Mouse (Mus musculus) liver, adult 2 months (tissue): ENCODE measurements at regions not wholly inside any gene's neighbourhood (a gene's known extent, or its start where the extent isn't known, plus 50 kb on each side); places are given as distances from the start of the nearest gene placed in this dataset.

Experiments
- DNase-seq: peaks from one replicate; pipeline ENCODE4 v3.0.0-alpha.2; 2011; ENCODE audit warnings: low read depth, low spot score; ENCODE audit errors: extremely low read depth
- H3K27ac ChIP-seq: fragments of 200-500 bp; replicated peaks from 2 replicates; pipeline ENCODE4 v1.5.1; 2012; ENCODE audit warnings: low read depth, mild to moderate bottlenecking, control low read depth, inconsistent platforms, low read length; ENCODE audit not compliant: insufficient read depth
- H3K27me3 ChIP-seq: fragments of 200-500 bp; 2 replicates; pipeline ENCODE4 v1.6.1; 2012; ENCODE audit warnings: mild to moderate bottlenecking, moderate library complexity, low read length, inconsistent platforms; ENCODE audit not compliant: control insufficient read depth, insufficient read depth
- H3K36me3 ChIP-seq: fragments of 200-500 bp; 2 replicates; pipeline ENCODE4 v1.6.1; 2012; ENCODE audit warnings: low read length, inconsistent platforms; ENCODE audit not compliant: control insufficient read depth, insufficient read depth
- H3K4me1 ChIP-seq: fragments of 200-500 bp; 2 replicates; pipeline ENCODE4 v1.6.1; 2011; ENCODE audit warnings: low read length; ENCODE audit not compliant: control insufficient read depth, insufficient read depth
- H3K4me3 ChIP-seq: fragments of 200-500 bp; 2 replicates; pipeline ENCODE4 v1.5.1; 2011; ENCODE audit warnings: low read depth, mild to moderate bottlenecking, control low read depth, low read length, moderate library complexity; ENCODE audit not compliant: insufficient read depth
- H3K79me2 ChIP-seq: fragments of 200-500 bp; 2 replicates; pipeline ENCODE4 v1.6.1; 2012; ENCODE audit warnings: inconsistent platforms, mild to moderate bottlenecking, low read length, moderate library complexity; ENCODE audit not compliant: control insufficient read depth, insufficient read depth
- H3K9ac ChIP-seq: fragments of 200-500 bp; 2 replicates; pipeline ENCODE4 v1.6.1; 2012; ENCODE audit warnings: low read depth, mild to moderate bottlenecking, control low read depth, inconsistent platforms, low read length
- CTCF ChIP-seq: fragments of 200-500 bp; IDR thresholded peaks from 2 replicates; pipeline ENCODE4 v1.5.1; 2011; ENCODE audit warnings: low read depth, low read length, control low read depth
- POLR2A ChIP-seq: fragments of 200-500 bp; IDR thresholded peaks from 2 replicates; pipeline ENCODE4 v1.6.1; 2011; ENCODE audit warnings: low read length, control low read depth; ENCODE audit not compliant: insufficient read depth; ENCODE audit errors: extremely low read depth
- WGBS: fragments of 180-500 bp; shearing (Covaris S2); methylation state at CpG from one replicate; pipeline ENCODE4 v1.1.7; 2018; 5-methylcytosine and 5-hydroxymethylcytosine counted together

DNA sequence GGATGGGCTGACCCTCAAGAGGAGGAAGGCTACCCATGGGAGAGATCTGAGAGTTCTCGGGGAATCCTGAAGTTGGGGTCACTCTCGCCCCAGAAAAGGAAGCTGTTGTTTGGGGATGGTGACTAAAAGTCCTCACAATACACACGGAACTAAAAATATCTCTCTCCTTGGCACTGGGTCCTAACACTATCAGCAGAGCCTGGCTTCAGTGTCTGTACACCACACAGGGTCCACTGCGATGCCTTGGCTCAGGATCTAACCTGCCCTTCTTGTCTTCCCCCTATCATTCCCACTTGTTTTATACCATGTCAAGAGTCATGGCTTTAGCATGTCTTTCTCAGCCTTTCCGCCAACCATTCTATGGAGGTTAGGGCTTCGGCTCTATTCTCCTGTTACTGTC lies 121.8 kb upstream of the Zeb2 start:
- no peak overlapping the region for H3K9ac ChIP-seq
- H3K79me2 ChIP-seq, result no peaks in the 10 kb centered on the region
- DNase-seq, result peak; percentile 24
- no peaks in the 10 kb centered on the region for H3K27me3 ChIP-seq
- H3K36me3 ChIP-seq, result no peaks in the 10 kb centered on the region
- no peaks in the 10 kb centered on the region for H3K4me1 ChIP-seq
- no peak for TF ChIP-seq CTCF
- TF ChIP-seq POLR2A, result no peak
- H3K27ac ChIP-seq, result peak overlapping the region; percentile 54
- 82% methylated on average over 6 of the region's 6 CpGs for WGBS
- H3K4me3 ChIP-seq, result no peak overlapping the region

DNA sequence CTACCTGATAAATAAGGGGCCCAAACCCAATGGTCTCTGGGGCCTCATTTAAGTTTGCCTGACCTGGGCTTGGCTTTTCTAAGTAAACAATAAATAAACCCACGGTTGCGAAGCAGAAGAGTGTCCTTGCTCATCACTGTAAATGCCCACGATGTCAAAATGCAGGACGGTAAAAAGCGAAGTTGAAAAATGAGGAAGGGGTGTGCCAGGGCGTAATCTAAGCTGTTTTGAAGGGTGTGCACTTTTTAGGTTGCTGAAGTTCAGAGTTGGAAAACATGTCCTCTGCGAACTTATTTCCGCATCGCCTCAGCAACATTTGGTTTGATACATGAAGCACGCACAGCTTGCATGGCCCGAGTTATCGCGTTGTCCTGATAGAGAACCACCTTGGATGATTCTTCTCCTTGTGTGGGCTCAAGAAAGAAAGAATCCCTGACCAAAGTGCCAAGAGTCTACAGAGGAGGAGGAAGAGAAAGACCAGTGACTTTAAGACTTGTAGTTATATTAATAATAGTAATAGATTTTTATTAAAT lies 119.0 kb upstream of the Zeb2 start:
- Histone ChIP-seq H3K79me2 (no peaks in the 10 kb centered on the region), H3K4me3 (no peak overlapping the region), H3K4me1 (no peaks in the 10 kb centered on the region), H3K36me3 (no peaks in the 10 kb centered on the region), H3K27ac (0 out of 2 replicates have a peak overlapping the region, but pooled peaks have one; percentile 35), H3K27me3 (no peaks in the 10 kb centered on the region), H3K9ac (no peak overlapping the region)
- no peak for TF ChIP-seq POLR2A
- no peak for TF ChIP-seq CTCF
- peak; percentile 46 for DNase-seq
- WGBS, result 85% methylated on average over 13 of the region's 13 CpGs

DNA sequence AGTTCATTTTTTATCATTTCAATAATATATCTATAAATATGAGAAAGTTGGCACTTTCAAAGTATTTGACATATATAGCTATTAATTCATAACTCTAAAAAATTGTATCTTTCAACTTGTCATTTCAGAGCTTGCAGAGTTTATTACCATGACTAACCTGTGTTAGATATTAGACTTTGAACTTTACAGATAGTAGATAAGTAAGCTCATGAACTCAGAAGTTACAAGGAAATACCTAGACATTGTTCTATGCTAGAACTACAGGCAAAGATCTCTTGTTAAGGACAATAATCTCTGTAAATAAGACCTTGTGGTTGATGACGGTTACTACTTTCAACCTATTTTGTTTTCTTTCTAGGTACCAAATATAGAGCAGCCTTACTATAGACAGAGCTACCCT lies 117.0 kb upstream of the Zeb2 start:
- no peak for DNase-seq

DNA sequence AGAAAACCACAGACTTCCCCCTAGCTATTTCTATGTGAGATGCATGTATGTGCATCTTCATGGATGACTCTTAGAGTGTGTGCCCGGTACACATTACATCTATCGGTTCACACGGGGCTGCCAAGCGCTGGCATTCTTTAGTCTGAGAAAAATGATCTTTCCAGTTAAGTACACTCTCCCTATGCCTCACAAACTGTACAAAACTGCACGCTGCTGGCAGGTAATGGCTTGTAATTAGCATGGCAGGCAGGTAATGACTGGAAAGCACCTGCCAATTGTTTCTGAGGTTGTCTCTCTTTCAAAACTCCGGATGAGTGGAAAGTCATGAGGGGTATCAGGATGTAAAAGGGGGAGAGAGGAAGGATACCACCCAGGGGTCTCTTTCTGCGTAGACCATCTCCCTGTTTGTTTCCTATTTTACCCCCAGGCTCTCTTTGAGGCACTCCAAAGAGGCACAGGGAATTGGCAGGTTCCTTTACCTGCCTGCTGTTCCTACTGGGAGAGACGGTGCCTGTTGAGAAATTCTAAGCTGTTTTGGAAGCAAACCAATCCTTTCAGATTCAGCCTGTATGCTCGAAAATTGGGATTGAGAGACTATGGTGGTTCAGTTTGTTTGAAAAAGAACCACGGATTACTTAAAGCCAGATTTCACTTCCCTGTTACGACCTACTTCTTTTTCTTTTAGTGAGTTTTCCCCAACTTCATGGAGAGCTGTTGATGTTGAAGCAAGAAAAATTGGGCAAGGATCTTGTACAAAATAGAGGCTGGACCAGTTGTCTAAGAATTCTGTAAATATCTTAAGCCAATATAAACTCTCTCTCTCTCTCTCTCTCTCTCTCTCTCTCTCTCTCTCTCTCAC lies 113.4 kb upstream of the Zeb2 start:
- Histone ChIP-seq H3K4me3 (no peak overlapping the region), H3K27ac (no peak overlapping the region), H3K36me3 (no peaks in the 10 kb centered on the region), H3K79me2 (no peaks in the 10 kb centered on the region), H3K4me1 (no peaks in the 10 kb centered on the region), H3K9ac (no peak overlapping the region), H3K27me3 (no peaks in the 10 kb centered on the region)
- TF ChIP-seq CTCF (no peak), POLR2A (no peak)
- no peak for DNase-seq
- WGBS, result 83% methylated on average over 11 of the region's 11 CpGs

More for the DNA sequence above, 117.0 kb upstream of the Zeb2 start:
- H3K4me1 ChIP-seq, result no peaks in the 10 kb centered on the region
- H3K36me3 ChIP-seq, result no peaks in the 10 kb centered on the region
- no peak overlapping the region for H3K9ac ChIP-seq
- no peak for TF ChIP-seq CTCF
- TF ChIP-seq POLR2A, result no peak
- WGBS, result 83% methylated on average over 1 of the region's 1 CpGs
- no peaks in the 10 kb centered on the region for H3K79me2 ChIP-seq
- H3K27ac ChIP-seq, result no peak overlapping the region
- H3K27me3 ChIP-seq, result no peaks in the 10 kb centered on the region
- H3K4me3 ChIP-seq, result no peak overlapping the region

DNA sequence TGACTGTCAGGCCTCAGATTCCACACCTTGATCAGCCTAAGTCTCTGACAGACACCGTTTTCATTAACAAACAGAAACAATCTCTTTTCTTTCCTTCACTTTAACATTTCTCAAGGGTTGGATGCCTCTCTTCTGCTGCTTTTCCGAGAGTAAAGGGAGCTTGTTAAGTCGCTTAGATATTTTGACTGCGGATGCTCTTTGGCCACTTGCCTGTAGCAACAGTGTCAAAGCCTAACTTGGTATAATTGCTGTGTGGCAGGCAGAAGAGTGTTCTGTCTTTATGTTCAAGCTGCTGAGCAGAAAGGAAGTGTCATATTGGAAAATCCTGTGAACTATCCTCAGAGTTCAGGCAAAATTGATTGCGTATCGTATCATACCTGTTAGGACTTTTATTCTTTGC lies 112.3 kb upstream of the Zeb2 start:
- Histone ChIP-seq H3K27ac (no peak overlapping the region), H3K36me3 (no peaks in the 10 kb centered on the region), H3K79me2 (no peaks in the 10 kb centered on the region), H3K9ac (no peak overlapping the region), H3K27me3 (no peaks in the 10 kb centered on the region), H3K4me3 (no peak overlapping the region), H3K4me1 (no peaks in the 10 kb centered on the region)
- no peak for DNase-seq
- WGBS, result 85% methylated on average over 6 of the region's 6 CpGs
- TF ChIP-seq CTCF, result no peak
- TF ChIP-seq POLR2A, result no peak
